Mouse (Mus musculus) left cerebral cortex, postnatal 10 days (tissue): ENCODE data around the gene Fem1b. TPM values are rescaled to one million over a fixed set of nuclear protein-coding genes. Genes with fewer than 3 reads are reported as not detected.

Source experiments
- DNase-seq, 2 experiments: peaks; one replicate each; pipeline ENCODE4 v3.0.0; 2021 to 2022; ENCODE audit warnings: low spot score in 2 of 2, mixed read lengths in 1 of 2; ENCODE audit errors: extremely low spot score in 1 of 2
- intact Hi-C: fragments of 180-260 bp; cut with DNase I; formaldehyde crosslinking; loops from one replicate; pipeline ENCODE4 v1.15.1; 2025
- total RNA-seq, 2 experiments: library from RNA; stranded (reverse); gene quantifications; 2 replicates each; pipeline ENCODE4 v1.2.3; 2021

Gene Fem1b
- total RNA-seq, 2 experiments from 2014 or later, result 113 to 118 TPM

DNA sequence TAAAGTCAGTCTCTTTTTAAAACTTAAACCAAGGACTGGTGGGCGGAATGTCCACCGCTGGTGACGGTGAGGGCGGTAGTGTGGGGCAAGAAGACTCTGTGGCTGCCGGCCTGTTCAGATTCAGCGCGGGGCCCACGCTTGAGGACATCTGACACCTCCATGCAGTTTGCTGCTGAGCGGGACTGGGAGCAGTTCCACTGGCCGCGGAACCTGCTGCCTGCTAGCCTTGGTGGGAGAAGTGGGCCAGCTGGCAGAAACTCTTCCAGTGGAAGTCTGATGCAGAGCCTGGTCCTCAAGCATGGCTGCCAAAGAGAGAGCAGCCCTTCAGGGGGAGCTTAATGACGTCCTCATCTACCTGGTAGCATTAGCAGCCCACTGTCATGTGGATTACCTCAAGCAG lies 21.9 kb downstream of the Fem1b start:
- DNase-seq, result peak in 1 of 2 experiments; percentile 36
- intact Hi-C loops, result no loop called here

DNA sequence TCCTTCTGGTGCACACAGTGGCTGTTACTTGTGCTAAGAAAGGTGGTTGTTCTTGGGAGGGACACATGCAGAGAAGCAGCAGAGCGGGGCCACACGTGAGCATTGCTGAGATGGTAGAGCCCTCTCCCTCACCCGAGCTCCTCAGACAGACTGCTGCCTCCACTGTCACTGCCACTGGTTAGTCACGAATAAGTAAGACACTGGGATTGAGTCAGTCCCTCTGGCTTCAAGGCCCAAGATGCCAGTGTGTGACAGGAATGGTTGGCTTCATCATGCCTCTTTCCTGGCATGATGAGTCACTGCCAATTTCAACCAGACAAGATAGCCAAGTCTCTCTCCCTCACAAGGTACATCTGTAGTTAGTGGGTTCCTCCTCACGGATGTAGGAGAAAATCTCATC lies 25.0 kb downstream of the Fem1b start:
- intact Hi-C loops, result no loop called here
- DNase-seq, result no peak

DNA sequence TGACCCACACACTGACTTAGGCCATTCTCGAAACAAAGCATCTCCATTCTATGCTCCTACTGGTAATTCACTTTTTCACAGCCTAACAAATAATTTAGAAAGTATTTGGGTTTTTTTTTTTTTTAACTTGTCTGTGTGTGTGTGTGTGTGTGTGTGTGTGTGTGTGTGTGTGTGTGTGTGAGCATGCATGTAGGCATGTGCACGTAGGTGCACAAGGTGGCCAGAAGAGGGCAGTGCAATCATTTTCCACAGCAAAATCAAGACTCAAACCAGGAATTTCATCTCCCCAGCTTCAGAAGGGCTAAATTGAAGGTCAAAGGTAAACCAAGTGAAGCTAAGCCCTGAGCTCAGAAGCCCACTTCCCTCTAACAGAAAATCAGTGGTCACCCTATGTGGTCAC lies 27.5 kb downstream of the Fem1b start:
- DNase-seq, result no peak
- intact Hi-C loops, result no loop called here

DNA sequence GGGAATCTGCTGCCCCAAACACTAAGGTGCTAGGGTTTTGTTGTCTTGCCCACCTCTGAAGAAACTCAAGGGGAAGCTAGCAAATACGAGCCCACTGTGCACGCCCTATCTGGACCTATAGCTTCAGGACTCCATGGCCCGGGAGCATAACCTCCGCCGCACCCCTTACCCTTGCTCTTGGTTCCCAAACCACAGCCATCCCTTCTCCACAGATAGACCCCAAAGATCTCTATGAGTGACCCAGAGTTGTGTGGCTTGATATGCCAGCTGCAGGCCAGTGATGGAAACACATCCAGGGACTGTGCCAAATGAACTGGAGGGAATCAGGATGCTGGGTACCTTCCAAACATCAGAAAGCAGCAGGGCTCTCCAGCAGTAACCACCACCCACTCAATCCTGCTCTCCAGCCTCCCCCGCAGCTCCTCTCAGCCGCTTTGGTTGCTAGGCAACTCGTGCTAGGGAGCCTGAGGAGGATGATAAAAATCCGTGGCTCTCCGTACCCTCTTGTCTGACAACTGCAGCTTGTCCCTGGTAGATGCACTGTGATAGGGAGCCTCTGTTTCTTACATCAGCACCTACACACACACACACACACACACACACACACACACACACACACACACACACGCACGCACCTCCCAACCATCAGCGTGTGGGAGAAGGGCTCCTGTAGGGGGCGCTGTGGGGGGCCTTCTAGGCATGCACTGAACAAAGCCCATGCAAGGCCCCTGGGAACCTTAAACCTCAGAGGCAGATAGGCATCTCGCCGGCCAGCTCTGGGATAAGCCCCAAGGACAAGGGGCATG lies 28.6 kb downstream of the Fem1b start:
- peak; percentile 85 to 86 for DNase-seq
- intact Hi-C loops, result no loop called here

DNA sequence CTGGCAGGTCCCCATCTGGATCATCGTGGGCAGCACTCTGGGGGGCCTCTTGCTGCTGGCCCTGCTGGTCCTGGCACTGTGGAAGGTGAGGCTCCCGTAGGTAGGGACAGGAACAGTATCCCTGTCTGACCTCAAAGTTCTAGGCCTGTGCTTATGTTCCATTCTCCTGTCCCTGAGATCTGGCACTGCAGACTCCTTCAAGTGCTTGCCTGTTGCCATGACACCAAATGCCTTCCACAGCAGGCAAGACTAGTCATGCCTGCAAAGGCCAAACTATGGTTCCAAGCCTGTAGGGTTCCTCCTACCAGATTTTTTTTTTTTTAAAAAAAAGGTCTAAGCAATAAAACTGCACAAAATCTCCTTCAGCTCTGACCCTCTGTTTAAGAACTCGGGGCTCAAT lies 29.8 kb downstream of the Fem1b start:
- intact Hi-C loops, result no loop called here
- DNase-seq, result no peak

DNA sequence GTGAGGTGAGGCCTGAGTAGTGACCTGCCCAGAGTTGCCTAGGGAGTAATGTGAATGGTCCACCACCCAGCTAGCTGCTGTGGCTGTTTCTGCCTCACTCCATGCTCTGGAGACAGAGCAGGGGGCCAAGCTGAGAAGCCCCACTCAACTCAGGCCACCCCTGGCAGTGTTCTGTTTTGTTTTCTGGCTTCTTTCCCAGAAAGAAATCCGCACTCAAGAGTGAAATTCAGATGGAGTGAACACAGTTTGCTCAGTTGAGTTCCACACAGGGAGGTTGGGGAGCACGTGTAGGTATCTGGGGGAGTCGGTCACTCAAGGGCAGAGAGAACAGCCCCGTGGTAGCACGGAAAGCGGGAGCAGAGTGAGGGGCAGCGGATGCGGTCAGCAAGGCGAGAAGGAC lies 33.0 kb downstream of the Fem1b start:
- intact Hi-C loops, result loop anchor here (5.0 kb wide), 2 partner anchors 221 to 491 kb away; no protein-coding TSS in a partner anchor
- peak in 1 of 2 experiments; percentile 23 for DNase-seq

DNA sequence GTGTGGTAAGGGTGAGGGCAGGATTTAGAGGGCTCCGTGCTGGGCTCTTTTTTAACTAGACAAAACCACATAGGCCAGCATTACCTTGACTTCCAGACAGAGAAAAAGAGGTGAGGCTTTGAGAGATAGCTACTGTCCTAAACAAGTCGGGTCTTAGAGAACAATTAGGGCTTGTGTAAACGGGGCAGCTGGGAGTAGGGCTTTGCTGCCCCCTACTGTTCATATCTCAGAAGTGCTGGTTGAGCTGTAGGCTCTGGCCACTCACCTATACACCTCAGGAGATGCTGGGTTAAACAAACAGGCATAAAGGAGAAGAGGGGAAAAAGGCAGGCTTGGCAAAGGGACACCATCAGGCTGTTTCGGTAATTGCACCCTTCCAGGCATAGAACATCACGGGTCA lies 34.3 kb downstream of the Fem1b start:
- intact Hi-C loops, result loop anchor here (5.0 kb wide), 2 partner anchors 220 to 490 kb away; no protein-coding TSS in a partner anchor

DNA sequence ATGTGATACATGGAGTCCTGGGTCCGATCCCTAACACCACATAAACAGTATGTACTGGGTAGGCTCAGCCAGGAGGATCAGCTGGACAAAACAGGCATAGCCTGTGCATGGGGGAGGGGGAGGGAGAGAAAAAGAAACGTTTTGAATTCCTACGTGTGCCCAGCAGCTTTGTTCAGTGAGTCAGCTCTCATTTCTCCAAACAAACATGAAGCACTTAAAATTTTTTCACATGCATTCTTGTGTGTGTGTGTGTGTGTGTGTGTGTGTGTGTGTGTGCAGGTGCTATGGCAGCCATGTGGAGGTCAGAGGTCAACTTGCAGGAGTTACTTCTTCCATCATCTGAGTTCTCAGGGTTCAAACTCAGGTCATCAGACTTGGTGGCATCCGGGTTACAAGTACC lies 36.3 kb downstream of the Fem1b start:
- intact Hi-C loops, result loop anchor here (5.0 kb wide), 2 partner anchors 218 to 488 kb away; no protein-coding TSS in a partner anchor
- no peak for DNase-seq

More for the DNA sequence above, 34.3 kb downstream of the Fem1b start:
- DNase-seq, result peak in 1 of 2 experiments; percentile 45

DNA sequence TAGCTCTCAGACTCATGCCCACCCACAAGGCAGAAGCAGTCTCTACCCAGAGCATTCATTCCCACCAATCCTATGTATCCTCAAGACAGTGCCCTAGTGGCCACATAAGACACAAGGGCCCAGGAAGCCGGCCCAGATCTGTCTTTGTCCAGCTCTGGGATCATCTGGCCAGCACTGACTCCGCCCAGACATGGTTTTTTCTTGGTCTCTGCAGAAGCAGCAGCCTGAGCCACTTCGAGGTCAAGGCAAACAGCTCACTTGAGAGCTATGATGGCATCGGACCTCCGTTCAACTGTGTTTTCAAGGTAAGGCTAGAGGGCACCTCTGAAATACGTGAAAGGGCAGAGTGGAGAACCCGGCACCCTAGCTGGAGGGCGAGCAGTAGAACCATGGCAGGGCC lies 39.0 kb downstream of the Fem1b start:
- intact Hi-C loops, result no loop called here
- no peak for DNase-seq

DNA sequence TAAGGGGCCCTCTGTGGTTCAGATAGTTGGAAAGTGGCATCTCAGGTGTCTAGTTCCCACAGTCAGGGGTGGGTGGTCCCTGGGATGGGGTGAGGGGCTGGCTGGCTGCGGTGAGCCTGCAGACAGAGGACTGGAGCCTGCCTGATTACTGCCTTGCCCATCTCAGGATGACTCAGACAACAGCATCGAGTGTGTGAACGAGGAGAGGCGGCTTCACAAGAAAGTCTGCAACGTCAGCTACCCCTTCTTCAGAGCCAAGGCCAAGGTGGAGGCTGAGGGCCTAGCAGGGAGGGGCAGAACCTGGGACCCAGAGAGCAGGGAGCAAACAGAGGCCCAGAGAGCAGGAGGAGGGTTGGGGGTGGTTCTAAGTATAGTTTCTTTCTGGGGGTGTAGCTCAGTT lies 43.4 kb downstream of the Fem1b start:
- intact Hi-C loops, result no loop called here
- DNase-seq, result no peak

DNA sequence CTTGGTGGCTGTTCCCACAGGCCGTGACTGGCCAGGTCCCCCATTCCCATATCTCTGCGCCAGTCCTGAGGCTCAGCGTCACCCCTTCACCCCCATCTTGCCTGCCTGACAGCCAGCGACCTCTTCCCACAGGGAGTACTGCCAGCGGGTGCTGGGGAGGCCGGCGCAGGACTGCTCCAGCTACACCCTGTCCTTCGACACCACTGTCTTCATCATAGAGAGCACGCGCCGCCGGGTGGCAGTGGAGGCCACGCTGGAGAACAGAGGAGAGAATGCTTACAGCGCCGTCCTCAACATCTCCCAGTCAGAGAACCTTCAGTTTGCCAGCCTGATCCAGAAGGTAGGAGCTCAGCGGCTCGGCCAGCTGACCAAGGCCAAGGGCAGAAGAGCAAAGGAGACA lies 44.3 kb downstream of the Fem1b start:
- intact Hi-C loops, result no loop called here
- no peak for DNase-seq

DNA sequence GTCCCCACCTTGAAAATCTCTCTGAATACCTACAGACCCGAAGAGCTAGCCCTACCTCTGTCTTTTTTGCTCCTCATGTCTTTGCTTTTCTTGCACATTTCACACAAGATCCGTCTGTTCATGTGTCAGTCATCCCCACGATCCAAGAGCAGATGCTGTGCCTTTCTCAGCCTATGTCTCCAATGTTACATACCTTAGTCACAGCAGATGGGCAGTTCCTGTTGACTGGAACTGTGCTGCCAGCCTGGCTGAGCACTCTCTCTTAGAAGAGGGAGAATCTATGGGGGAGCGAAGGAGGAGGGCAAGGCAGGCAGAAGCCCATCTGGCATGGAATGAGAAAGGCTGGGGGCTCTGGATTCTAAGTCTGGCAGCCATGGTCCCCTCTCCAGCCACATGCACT lies 46.4 kb downstream of the Fem1b start:
- no peak for DNase-seq
- intact Hi-C loops, result no loop called here

DNA sequence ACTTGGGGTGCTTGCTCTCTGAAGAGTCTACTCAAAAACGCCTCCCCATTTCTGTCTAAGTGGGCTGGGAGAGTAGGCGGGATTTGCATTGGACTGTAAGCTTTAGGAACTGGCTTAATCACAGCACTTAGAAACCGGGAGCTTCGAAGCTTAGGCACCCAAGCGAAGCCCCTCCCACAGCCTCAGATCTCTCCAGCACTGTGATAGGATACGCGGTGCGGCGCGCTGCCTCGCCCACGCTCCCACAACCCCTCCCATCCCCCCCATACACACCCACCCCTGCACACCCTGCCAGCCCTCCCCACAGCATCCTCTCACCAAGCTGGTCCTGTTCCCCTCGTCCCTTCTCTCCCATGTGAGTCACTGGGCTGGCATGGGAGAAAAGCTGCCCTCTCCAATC lies 48.3 kb downstream of the Fem1b start:
- intact Hi-C loops, result no loop called here
- DNase-seq, result no peak

DNA sequence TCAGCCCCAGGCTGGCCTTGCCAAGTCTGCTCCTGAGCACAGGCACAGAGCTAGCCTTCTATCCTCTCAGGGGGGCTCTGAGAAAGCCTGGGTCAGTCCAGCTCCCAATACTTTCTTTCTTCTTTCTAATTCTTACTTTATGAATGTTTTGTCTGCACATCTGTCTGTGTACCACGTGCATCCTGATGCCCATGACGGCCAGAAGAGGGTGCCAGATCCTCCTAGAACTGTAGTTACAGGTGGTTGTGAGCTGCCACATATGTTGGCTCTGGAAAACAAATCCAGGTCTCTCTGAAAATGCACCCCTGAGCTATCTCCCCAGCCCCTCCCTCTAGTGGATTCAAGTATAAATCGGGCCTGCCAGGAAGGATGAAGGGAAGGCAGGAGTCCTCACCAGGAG lies 52.1 kb downstream of the Fem1b start:
- DNase-seq, result no peak
- intact Hi-C loops, result no loop called here

DNA sequence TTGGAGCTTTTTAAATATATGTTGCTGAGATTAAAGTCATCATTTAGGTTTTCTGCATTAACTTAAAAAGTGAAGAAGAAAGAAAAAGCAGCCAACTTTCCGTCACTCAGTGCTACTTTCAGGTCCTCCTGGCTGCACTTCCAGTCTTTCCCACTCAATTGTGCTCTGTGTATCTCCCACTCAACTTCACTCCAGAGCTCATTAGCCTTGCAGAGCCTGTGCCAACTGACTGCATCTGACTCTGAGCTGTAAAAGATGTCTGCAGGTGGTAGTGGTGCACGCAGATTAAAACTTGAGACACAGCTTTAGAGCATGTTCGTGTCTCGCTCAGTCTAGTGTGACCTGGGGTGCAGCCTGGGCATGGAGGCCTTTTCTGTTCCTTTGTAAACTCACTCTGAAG lies 53.4 kb downstream of the Fem1b start:
- peak in 1 of 2 experiments; percentile 51 for DNase-seq
- intact Hi-C loops, result no loop called here

DNA sequence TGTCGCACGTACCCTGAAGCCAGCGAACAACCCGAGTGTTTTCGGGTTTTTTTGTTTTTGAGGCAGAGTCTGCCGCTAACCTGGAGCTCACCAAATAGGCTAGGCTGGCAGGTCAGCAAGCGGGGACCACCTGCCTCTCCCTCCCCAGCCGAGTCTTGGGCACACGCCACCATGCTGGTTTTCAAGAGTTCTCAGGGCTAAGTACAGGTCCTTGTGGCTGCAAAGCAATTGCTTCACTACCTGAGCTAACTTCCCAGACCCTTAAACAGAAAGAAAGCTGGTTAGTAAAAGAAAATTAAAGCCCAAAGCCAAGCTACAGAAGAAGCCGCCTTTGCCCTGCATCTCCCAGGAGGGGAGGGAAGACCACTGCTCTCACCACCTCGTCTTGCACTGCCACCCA lies 61.4 kb downstream of the Fem1b start:
- intact Hi-C loops, result no loop called here

DNA sequence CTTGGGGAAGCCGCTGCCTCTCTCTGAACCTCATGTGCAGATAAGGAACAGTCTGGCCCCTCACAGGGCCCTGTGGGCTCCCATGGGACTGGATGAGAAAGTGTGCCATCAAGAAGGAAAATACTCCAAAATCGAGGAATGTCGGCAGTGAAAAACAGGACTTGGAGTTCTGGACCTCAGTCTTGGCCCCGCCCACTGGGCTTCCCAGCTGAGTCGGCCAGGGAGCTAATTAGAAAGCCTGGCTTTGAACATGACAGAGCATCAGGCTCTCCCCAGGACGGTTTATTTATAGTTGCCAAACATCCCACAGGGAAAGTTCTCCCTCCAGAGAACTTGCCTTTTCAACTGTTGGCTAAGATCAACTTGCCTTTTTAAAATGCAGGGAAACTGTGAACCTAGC lies 62.1 kb downstream of the Fem1b start:
- intact Hi-C loops, result no loop called here
- peak in 1 of 2 experiments; percentile 71 for DNase-seq

More for the DNA sequence above, 61.4 kb downstream of the Fem1b start:
- no peak for DNase-seq

DNA sequence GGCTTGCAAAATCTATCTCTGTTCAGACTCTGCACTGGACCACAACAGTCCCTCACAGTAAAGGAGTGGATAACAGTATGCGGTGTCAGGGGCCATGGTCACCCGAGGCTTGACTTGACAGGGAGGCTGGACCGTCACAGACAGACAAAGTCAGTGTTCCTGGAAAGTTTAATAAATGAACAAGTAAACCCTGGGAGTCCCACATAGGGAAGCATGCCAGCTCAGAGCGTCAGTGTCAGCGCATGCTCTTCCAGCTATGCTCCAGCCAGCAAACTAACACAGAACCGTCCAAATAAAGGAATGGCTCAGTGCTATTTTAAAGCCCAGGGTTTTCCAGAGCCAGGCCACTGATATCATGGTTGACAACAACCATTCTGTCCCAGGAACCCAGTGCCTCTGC lies 65.1 kb downstream of the Fem1b start:
- intact Hi-C loops, result no loop called here
- DNase-seq, result no peak

DNA sequence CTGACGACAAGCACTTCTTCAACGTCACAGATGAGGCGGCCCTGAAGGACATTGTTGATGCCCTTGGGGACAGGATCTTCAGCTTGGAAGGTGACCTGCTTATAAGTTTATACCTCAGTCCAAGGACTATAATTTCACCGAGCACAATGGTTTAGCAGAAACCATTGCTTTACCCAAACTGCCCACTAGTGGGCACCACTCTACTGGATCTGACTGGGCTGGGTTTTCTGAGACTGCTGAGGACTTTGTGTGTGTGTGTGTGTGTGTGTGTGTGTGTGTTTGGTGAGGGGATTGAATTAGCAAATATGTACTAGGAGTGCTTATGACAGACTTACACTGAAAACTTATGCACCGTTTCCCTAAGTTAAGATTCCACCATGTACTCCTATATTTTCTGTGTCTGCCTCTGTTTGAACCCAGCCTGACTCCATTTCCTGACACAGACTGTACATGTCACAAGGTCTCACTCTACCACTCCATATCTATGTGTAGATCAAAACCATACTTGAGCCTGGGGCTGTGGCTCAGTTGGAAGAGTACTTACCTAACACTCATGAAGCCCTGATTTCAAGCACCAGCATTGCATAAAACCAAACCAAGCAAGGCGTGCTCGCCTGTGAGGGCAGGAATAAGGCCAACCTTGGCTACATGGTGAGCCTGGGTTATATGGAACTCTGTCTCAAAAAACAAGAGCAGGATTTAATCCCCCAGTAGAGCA lies 67.0 kb downstream of the Fem1b start:
- intact Hi-C loops, result no loop called here
- no peak for DNase-seq
